Mouse (Mus musculus) liver, embryonic 12.5 days (tissue): Measurements from ENCODE around the gene Lingo4. TPM values are rescaled to one million over a fixed set of nuclear protein-coding genes. Genes with fewer than 3 reads are reported as not detected.
A peak's percentile ranks its signal among the peaks of the same experiment; 100 is the strongest.

Experiments used
- ATAC-seq: fragments of 200-750 bp; cut with Nextera tagmentation; 2 replicates; pipeline ENCODE4 v1.8.0; 2017; ENCODE audit warnings: moderate number of reproducible peaks, mild to moderate bottlenecking, moderate library complexity
- H3K27ac ChIP-seq: fragments of 300-500 bp; sonication (generic); 2 replicates; pipeline ENCODE4 v1.5.1; 2016; ENCODE audit warnings: mild to moderate bottlenecking
- H3K27me3 ChIP-seq: fragments of 300-500 bp; sonication (generic); replicated peaks from 2 replicates; pipeline ENCODE4 v1.6.1; 2016; ENCODE audit warnings: mild to moderate bottlenecking, moderate library complexity
- H3K36me3 ChIP-seq: fragments of 300-500 bp; sonication (generic); 2 replicates; pipeline ENCODE4 v1.6.1; 2016; ENCODE audit warnings: mild to moderate bottlenecking, moderate library complexity
- H3K4me1 ChIP-seq: fragments of 300-500 bp; sonication (generic); 2 replicates; pipeline ENCODE4 v1.6.1; 2016
- H3K4me2 ChIP-seq: fragments of 300-500 bp; sonication (generic); 2 replicates; pipeline ENCODE4 v1.6.1; 2016; ENCODE audit warnings: mild to moderate bottlenecking, moderate library complexity
- H3K4me3 ChIP-seq: fragments of 300-500 bp; sonication (generic); 2 replicates; pipeline ENCODE4 v1.5.1; 2016; ENCODE audit warnings: mild to moderate bottlenecking, moderate library complexity
- H3K9ac ChIP-seq: fragments of 300-500 bp; sonication (generic); 2 replicates; pipeline ENCODE4 v1.6.1; 2016; ENCODE audit warnings: mild to moderate bottlenecking, moderate library complexity
- H3K9me3 ChIP-seq: fragments of 300-500 bp; sonication (generic); replicated peaks from 2 replicates; pipeline ENCODE4 v1.6.1; 2016; ENCODE audit warnings: mild to moderate bottlenecking, moderate library complexity
- WGBS: fragments of 180-500 bp; shearing (Covaris S2); methylation state at CpG from one replicate; pipeline ENCODE4 v1.1.7; 2016; ENCODE audit not compliant: insufficient replicate concordance; 5-methylcytosine and 5-hydroxymethylcytosine counted together
- polyA plus RNA-seq: library from polyadenylated mRNA; unstranded; fragments of >200 nt; fragmentation: Nextera tagmentation; extraction: Ambion mirVana; gene quantifications from 2 replicates; pipeline ENCODE4 v1.2.1, GENCODE M21; 2016

Gene Lingo4
- polyA plus RNA-seq, 1 experiment from 2014 or later, result 0.04 TPM

DNA sequence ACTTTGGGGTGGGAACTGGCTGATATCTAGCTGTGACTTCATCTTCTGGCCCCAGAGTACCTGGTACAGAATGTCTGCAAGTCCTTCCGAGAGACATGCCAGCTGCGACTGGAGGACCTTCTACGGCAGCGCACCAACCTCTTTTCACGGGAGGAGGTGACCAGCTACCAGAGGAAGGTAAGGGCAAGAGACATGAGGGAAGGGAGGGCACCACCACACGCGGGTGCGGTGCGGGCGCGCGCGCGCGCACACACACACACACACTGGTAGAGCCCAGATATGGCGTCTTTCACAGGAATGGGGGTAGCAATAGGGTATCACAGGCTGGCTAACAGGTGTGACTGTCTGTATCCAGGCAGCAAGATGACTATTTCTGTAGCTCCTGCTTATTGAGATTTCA lies 8.9 kb upstream of the Lingo4 start:
- no peak overlapping the region for H3K27ac ChIP-seq
- H3K4me1 ChIP-seq, result no peaks in the 10 kb centered on the region
- no peak overlapping the region for H3K4me2 ChIP-seq
- no peaks in the 10 kb centered on the region for H3K9me3 ChIP-seq
- H3K27me3 ChIP-seq, result peaks cover 5% of the 10 kb centered on the region; the same call in 1 of the 2 replicates
- H3K36me3 ChIP-seq, result no peaks in the 10 kb centered on the region
- H3K4me3 ChIP-seq, result no peak overlapping the region
- 88% methylated on average over 16 of the region's 16 CpGs for WGBS
- no peak for ATAC-seq
- no peak overlapping the region for H3K9ac ChIP-seq

DNA sequence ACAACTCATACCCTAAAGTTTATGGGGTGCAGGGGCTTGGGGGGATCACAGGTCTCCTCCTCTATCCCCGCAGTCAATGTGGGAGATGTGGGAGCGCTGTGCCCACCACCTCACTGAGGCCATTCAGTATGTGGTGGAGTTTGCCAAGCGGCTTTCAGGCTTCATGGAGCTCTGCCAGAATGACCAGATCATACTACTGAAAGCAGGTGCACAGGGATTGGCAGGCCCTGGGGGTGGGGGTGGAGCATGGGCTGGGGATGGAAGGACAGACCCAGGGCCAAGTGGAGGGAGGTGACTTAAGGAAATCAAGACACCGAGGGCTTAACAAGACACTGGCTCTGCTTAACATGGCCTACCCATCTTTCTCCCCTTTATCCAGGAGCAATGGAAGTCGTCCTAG lies 7.3 kb upstream of the Lingo4 start:
- peaks cover 5% of the 10 kb centered on the region; the same call in 1 of the 2 replicates for H3K27me3 ChIP-seq
- H3K4me2 ChIP-seq, result no peak overlapping the region
- no peak overlapping the region for H3K4me3 ChIP-seq
- no peak overlapping the region for H3K9ac ChIP-seq
- WGBS, result 63% methylated on average over 5 of the region's 5 CpGs
- ATAC-seq, result no peak
- H3K36me3 ChIP-seq, result no peaks in the 10 kb centered on the region
- H3K4me1 ChIP-seq, result no peaks in the 10 kb centered on the region
- no peak overlapping the region for H3K27ac ChIP-seq
- H3K9me3 ChIP-seq, result no peaks in the 10 kb centered on the region

DNA sequence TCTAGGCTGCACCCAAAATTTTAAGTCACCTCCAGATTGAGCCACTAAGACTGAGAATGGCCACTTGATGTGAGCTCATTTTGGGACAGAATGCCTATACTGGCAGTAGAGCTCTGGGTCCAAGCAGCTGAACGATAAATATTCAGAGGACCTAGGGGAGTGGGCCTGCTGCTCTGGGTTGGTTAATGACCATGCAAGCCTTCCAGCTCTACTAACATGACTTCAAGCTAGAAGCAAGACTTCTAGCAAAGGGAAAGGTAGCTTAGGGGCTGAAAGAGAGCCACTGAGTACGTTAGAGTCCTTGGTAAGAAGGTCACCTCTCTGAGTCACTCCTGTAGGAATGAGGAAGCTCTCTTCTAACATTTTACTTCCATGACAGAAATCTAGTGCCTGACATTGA lies 6.2 kb upstream of the Lingo4 start:
- Histone ChIP-seq H3K4me1 (no peaks in the 10 kb centered on the region), H3K4me2 (no peak overlapping the region), H3K36me3 (no peaks in the 10 kb centered on the region), H3K9ac (no peak overlapping the region), H3K4me3 (no peak overlapping the region), H3K27ac (no peak overlapping the region), H3K27me3 (peaks cover 14% of the 10 kb centered on the region), H3K9me3 (no peaks in the 10 kb centered on the region)
- 58% methylated on average over 2 of the region's 2 CpGs for WGBS
- ATAC-seq, result no peak

DNA sequence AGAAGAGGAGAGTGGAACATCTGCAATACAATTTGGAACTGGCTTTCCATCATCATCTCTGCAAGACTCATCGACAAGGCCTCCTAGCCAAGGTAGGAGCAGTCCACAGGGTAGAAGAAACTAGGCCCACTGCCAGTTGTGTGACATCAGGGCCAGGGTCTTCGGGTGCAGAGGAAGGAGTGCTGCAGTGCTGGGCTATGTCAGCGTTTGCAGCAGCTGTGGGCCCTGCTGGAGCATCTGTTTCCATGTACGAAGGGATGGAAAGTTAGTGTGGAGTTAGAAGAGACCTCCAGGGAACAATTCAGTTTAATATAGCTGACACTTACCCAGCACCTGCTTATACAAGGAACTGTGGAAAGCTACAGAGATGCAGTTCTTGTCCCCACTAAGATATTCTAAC lies 5.3 kb upstream of the Lingo4 start:
- Histone ChIP-seq H3K36me3 (no peaks in the 10 kb centered on the region), H3K27ac (no peak overlapping the region), H3K4me3 (no peak overlapping the region), H3K27me3 (peaks cover 23% of the 10 kb centered on the region), H3K4me1 (no peaks in the 10 kb centered on the region), H3K4me2 (no peak overlapping the region), H3K9me3 (no peaks in the 10 kb centered on the region), H3K9ac (no peak overlapping the region)
- 63% methylated on average over 4 of the region's 4 CpGs for WGBS
- no peak for ATAC-seq

DNA sequence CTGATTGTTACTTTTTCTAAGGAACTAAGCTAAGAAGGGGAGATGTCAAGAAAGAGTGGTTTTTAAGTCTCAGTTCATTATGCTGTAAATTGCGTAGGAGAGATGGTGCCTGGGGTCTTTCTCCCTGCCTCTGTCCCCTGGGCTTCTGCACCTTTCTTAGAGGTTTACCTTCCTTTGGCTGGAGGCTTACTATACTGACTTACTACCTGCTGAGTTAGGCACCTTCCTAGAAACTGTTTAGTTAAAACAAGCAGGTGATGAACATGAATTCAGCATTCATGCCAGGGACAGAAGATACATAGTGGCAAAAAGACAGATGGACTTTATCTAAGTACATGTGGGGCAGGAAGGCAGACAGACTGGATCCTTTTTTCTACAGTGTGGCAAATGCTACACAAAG lies 2.0 kb upstream of the Lingo4 start:
- no peak for ATAC-seq
- Histone ChIP-seq H3K4me2 (no peak overlapping the region), H3K27me3 (peaks cover 51% of the 10 kb centered on the region), H3K9me3 (no peaks in the 10 kb centered on the region), H3K4me1 (no peaks in the 10 kb centered on the region), H3K36me3 (no peaks in the 10 kb centered on the region), H3K4me3 (no peak overlapping the region), H3K27ac (no peak overlapping the region), H3K9ac (no peak overlapping the region)
- WGBS, result 73% methylated on average over 1 of the region's 1 CpGs

DNA sequence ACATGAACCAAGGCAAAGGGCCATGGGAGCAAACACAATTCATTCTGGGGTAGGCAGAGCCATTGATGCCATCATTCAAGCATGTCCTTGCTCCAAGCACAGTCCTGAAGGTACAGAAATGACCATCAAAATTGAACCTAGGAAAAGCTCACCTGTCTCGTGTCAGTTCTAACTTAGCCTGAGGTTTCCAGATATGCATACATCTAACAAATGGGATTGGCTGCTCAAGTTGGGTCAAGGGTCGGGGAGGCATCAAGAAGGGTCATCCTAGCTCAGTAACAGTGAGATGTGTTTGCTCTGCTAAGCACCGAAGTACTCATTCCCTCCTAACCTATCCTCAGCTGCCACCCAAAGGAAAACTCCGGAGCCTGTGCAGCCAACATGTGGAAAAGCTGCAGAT lies 1.5 kb upstream of the Lingo4 start:
- 62% methylated on average over 4 of the region's 4 CpGs for WGBS
- peaks cover 56% of the 10 kb centered on the region for H3K27me3 ChIP-seq
- no peak for ATAC-seq

DNA sequence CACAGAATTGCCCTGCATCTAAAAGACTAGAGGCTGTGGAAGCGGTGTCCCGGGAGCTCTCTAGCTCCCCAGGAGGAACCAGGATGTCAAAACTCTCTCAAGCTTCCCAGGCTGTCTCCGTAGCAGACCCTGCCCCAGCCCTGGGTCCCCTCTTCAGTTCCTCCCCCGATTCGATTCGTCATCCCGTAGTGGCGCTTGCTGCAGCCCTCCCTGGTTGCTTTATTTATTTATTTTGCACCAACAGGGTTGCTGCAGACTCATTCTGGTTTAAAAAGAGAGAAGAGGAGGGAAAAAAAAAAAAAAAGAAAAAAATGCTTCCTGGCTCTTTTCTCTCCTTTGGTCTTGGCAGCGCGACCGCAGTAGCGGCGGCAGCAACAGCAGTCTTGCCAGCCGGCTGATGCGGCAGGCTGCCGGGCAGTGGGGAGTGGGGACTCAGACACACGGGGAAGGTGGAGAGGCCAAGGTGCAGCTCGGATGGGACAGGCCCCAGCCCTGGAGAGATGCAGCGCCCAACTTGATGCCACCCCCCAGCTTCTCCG lies 695 bp downstream of the Lingo4 start:
- no peaks in the 10 kb centered on the region for H3K9me3 ChIP-seq
- no peak for ATAC-seq
- H3K4me1 ChIP-seq, result no peaks in the 10 kb centered on the region
- H3K27ac ChIP-seq, result no peak overlapping the region
- WGBS, result 7% methylated on average over 20 of the region's 20 CpGs
- H3K36me3 ChIP-seq, result no peaks in the 10 kb centered on the region
- H3K4me2 ChIP-seq, result peak overlapping the region; percentile 29; the same call in 1 of the 2 replicates
- no peak overlapping the region for H3K9ac ChIP-seq
- H3K27me3 ChIP-seq, result peaks cover 78% of the 10 kb centered on the region
- no peak overlapping the region for H3K4me3 ChIP-seq

More for the DNA sequence above, 1.5 kb upstream of the Lingo4 start:
- Histone ChIP-seq H3K4me3 (no peak overlapping the region), H3K9ac (no peak overlapping the region), H3K9me3 (no peaks in the 10 kb centered on the region), H3K4me2 (no peak overlapping the region), H3K27ac (no peak overlapping the region), H3K36me3 (no peaks in the 10 kb centered on the region), H3K4me1 (no peaks in the 10 kb centered on the region)

DNA sequence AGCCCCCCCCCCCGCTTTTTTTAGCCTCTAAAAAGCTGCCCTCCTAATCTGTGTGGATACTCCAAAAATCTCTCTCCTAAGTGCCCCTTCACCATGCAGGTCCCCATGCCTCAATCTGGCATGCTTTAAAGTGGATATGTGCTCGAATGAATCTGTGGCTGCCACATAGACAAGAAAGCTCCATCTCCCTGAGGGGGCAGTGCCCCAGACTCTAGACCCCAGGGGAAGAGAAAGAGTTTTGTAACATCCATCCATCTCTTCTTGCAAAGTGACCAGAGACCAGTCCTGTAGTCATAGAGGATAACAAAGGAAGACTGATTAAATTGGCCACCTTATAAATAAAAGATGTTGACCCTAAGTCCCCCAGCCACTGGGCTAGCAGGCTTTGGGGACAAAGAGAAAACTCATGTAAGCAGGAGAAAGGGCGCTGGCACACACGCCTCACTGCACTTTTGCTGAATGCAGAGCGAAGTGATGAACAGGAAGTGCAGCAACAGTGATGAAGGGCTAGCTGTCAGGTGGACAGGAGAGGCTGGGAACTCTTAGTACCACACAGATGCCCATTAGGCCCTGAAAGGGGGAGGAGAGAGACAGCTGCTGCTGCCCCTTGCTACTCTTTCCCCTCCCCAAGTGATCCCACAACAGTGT lies 1.5 kb downstream of the Lingo4 start:
- no peak for ATAC-seq
- Histone ChIP-seq H3K27me3 (peaks cover 85% of the 10 kb centered on the region), H3K4me1 (no peaks in the 10 kb centered on the region), H3K36me3 (no peaks in the 10 kb centered on the region), H3K9ac (no peak overlapping the region), H3K4me3 (no peak overlapping the region), H3K9me3 (no peaks in the 10 kb centered on the region), H3K4me2 (no peak overlapping the region), H3K27ac (no peak overlapping the region)
- WGBS, result 34% methylated on average over 5 of the region's 5 CpGs

DNA sequence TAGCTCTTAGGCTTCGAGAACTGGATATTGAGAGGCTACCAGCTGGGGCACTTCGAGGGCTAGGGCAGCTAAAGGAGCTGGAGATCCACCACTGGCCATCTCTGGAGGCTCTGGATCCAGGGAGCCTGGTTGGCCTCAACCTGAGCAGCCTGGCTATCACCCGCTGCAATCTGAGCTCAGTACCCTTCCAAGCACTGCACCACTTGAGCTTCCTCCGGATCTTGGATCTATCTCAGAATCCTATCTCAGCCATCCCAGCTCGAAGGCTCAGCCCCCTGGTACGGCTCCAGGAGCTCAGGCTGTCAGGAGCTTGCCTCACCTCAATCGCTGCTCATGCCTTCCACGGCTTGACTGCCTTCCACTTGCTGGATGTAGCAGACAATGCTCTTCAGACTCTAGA lies 4.1 kb downstream of the Lingo4 start:
- 41% methylated on average over 8 of the region's 8 CpGs for WGBS
- H3K27me3 ChIP-seq, result peaks cover 88% of the 10 kb centered on the region
- no peaks in the 10 kb centered on the region for H3K36me3 ChIP-seq

DNA sequence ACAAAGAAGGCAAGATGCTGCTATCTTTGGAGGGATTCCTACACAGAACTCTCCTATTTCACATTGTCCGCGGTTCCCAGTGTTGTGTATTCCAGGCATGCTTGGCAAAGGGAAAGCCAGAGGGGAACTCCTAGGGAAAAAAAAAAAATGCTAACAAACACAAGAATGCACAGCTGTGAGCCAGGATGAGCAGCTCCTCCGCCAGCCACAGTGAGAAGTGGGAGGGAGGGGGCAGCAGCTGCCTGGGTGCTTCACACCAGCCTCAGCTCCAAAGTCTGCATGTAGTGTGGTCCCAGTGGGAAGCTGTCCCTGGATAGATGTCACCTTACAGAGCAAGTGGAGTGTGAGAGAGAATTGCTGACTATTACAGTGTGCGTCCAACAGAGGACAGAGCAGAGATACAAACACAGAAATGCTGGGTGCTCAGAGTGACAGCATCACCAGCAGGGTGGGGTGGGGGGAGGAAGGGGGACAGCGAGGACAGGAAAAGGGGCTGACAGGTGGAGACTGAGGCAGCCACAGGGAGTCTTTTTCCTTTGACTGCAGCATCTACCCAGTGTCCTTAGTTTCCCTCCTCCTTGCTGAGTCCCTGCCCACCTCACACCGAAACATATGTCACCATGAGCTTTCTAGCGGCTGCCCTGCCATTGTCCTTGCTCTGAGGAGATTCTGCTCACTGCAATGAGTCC lies 6.2 kb downstream of the Lingo4 start:
- H3K36me3 ChIP-seq, result no peaks in the 10 kb centered on the region
- H3K27ac ChIP-seq, result no peak overlapping the region
- H3K27me3 ChIP-seq, result peaks cover 68% of the 10 kb centered on the region
- H3K4me3 ChIP-seq, result no peak overlapping the region
- H3K4me1 ChIP-seq, result no peaks in the 10 kb centered on the region
- no peaks in the 10 kb centered on the region for H3K9me3 ChIP-seq
- no peak overlapping the region for H3K4me2 ChIP-seq
- WGBS, result 22% methylated on average over 7 of the region's 7 CpGs
- H3K9ac ChIP-seq, result no peak overlapping the region
- ATAC-seq, result no peak

More for the DNA sequence above, 4.1 kb downstream of the Lingo4 start:
- no peak overlapping the region for H3K9ac ChIP-seq
- H3K27ac ChIP-seq, result no peak overlapping the region
- H3K4me2 ChIP-seq, result no peak overlapping the region
- ATAC-seq, result 0 out of 2 replicates have a peak, but pooled peaks have one; percentile 15
- no peak overlapping the region for H3K4me3 ChIP-seq
- H3K4me1 ChIP-seq, result no peaks in the 10 kb centered on the region
- H3K9me3 ChIP-seq, result no peaks in the 10 kb centered on the region

DNA sequence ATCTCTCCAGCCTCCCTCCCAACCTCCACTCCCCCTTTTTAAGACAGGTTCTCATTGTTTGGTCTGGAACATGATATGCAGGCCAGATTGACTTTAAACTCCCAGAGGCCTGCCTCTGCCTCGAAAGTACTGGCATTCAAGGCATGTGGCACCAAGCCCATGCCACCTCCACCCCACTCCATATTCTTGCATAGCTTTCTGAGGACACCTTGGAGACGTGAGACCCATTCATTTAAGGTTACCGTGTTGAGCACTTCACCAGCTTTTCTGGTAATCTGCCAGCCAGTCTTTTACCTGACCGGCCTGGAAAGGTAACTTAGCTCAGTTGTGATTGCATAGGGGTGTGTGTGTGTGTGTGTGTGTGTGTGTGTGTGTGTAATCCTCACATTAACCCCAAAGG lies 7.2 kb downstream of the Lingo4 start:
- no peak for ATAC-seq

DNA sequence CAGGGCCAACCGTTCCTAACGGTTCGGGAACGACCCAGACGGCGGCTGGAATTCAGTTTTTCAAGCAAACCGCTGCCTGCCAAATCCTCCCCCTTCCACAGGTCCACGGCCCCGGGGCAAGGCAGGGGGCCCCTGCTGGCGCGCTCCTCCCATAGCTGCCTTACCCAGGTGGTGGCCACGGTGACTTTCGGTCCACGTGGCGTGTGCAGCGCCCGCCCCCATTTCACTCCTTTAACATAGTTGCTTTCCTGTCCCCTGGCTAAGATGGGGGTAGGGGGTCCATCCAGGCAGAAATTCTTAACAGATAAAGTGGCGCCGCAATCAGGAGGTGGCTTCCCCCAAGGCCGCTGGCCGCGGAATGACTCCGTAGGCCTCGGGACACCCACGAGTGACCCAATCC lies 14.2 kb downstream of the Lingo4 start:
- H3K9me3 ChIP-seq, result no peaks in the 10 kb centered on the region
- peak; percentile 36 for ATAC-seq
- H3K36me3 ChIP-seq, result no peaks in the 10 kb centered on the region
- 9% methylated on average over 25 of the region's 25 CpGs for WGBS
- H3K4me1 ChIP-seq, result peaks cover 15% of the 10 kb centered on the region
- H3K4me2 ChIP-seq, result peak overlapping the region; percentile 74
- H3K9ac ChIP-seq, result peak overlapping the region; percentile 53
- peaks cover 26% of the 10 kb centered on the region for H3K27me3 ChIP-seq
- H3K27ac ChIP-seq, result no peak overlapping the region
- peak overlapping the region; percentile 50 for H3K4me3 ChIP-seq

More for the DNA sequence above, 7.2 kb downstream of the Lingo4 start:
- Histone ChIP-seq H3K9ac (no peak overlapping the region), H3K4me1 (no peaks in the 10 kb centered on the region), H3K27me3 (peaks cover 59% of the 10 kb centered on the region), H3K36me3 (no peaks in the 10 kb centered on the region), H3K4me3 (no peak overlapping the region), H3K9me3 (no peaks in the 10 kb centered on the region), H3K27ac (no peak overlapping the region), H3K4me2 (no peak overlapping the region)
- 59% methylated on average over 4 of the region's 4 CpGs for WGBS
